Mouse (Mus musculus): Measurements from ENCODE around the gene Rhot1. TPM values are rescaled to one million over a fixed set of nuclear protein-coding genes. Genes with fewer than 3 reads are reported as not detected.

The Rhot1 gene
- total and polyA plus RNA-seq, 2 experiments, result 8.9 to 37.1 TPM

GRCm38 (mm10) chr11:80238306-80238705 is 29.5 kb downstream of the Rhot1 start:
- Histone ChIP-seq H3K27me3 (ENCODE audit: control insufficient read depth, insufficient read depth, low read length) (no peaks in the 10 kb centered on the region), H3K4me3 (ENCODE audit: insufficient read depth, low read depth, low read length) (no peak overlapping the region), H3K36me3 (ENCODE audit: control insufficient read depth, insufficient read depth, low read length) (peaks cover 53% of the 10 kb centered on the region), H3K9ac (ENCODE audit: low read depth, low read length) (no peak overlapping the region), H3K79me2 (ENCODE audit: control insufficient read depth, insufficient read depth, low read length) (no peaks in the 10 kb centered on the region; the same call in 1 of the 2 replicates), H3K27ac (replicated peaks; ENCODE audit: insufficient read depth, low read depth, low read length) (no peak overlapping the region), H3K4me1 (ENCODE audit: control insufficient read depth, insufficient read depth, low read length) (no peaks in the 10 kb centered on the region)
- WGBS, result 93% methylated on average over 4 of the region's 4 CpGs
- TF ChIP-seq POLR2A (IDR thresholded peaks at IDR 0.05; ENCODE audit: extremely low read depth, insufficient read depth, low read length) (no peak), CTCF (IDR thresholded peaks at IDR 0.05; ENCODE audit: low read depth, low read length) (no peak)
- DNase-seq (ENCODE audit: extremely low read depth, low read depth, low spot score), result no peak

DNA sequence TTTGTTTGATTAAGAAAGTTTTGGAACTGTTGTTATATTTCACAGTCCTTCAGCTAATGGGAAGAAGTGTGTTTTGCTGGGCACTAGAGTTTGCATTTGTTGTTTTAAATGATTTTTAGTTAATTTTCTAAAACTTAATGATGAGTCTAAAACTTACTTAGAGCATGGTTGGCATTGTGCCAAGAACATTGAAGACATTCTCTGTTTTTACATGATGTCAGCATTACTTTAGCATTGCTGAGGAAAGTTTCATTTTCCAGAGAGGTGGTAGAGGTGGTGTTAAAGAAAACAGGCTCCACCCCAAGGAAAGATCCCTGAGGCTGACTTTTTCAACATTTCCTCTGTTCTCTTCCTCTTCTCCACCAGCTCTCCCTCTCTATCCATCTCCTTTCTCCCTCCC is 38.2 kb downstream of the Rhot1 start:
- DNase-seq (ENCODE audit: extremely low read depth, low read depth, low spot score), result peak; percentile 19
- Histone ChIP-seq H3K27me3 (ENCODE audit: control insufficient read depth, insufficient read depth, low read length) (no peaks in the 10 kb centered on the region), H3K9ac (ENCODE audit: low read depth, low read length) (no peak overlapping the region), H3K4me3 (ENCODE audit: insufficient read depth, low read depth, low read length) (no peak overlapping the region), H3K27ac (replicated peaks; ENCODE audit: insufficient read depth, low read depth, low read length) (no peak overlapping the region), H3K79me2 (ENCODE audit: control insufficient read depth, insufficient read depth, low read length) (no peaks in the 10 kb centered on the region), H3K4me1 (ENCODE audit: control insufficient read depth, insufficient read depth, low read length) (no peaks in the 10 kb centered on the region), H3K36me3 (ENCODE audit: control insufficient read depth, insufficient read depth, low read length) (peaks cover 65% of the 10 kb centered on the region)
- TF ChIP-seq CTCF (IDR thresholded peaks at IDR 0.05; ENCODE audit: low read depth, low read length) (no peak), POLR2A (IDR thresholded peaks at IDR 0.05; ENCODE audit: extremely low read depth, insufficient read depth, low read length) (no peak)

GRCm38 (mm10) chr11:80248531-80248930 is 39.7 kb downstream of the Rhot1 start:
- Histone ChIP-seq H3K79me2 (ENCODE audit: control insufficient read depth, insufficient read depth, low read length) (no peaks in the 10 kb centered on the region), H3K27me3 (ENCODE audit: control insufficient read depth, insufficient read depth, low read length) (no peaks in the 10 kb centered on the region), H3K9ac (ENCODE audit: low read depth, low read length) (no peak overlapping the region), H3K4me1 (ENCODE audit: control insufficient read depth, insufficient read depth, low read length) (no peaks in the 10 kb centered on the region), H3K4me3 (ENCODE audit: insufficient read depth, low read depth, low read length) (no peak overlapping the region), H3K36me3 (ENCODE audit: control insufficient read depth, insufficient read depth, low read length) (peaks cover 64% of the 10 kb centered on the region), H3K27ac (replicated peaks; ENCODE audit: insufficient read depth, low read depth, low read length) (no peak overlapping the region)
- 64% methylated on average over 3 of the region's 3 CpGs for WGBS
- no peak for TF ChIP-seq CTCF (IDR thresholded peaks at IDR 0.05; ENCODE audit: low read depth, low read length)
- no peak for TF ChIP-seq POLR2A (IDR thresholded peaks at IDR 0.05; ENCODE audit: extremely low read depth, insufficient read depth, low read length)
- no peak for DNase-seq (ENCODE audit: extremely low read depth, low read depth, low spot score)

- Histone ChIP-seq H3K36me3 (ENCODE audit: control insufficient read depth, insufficient read depth, low read length) (peaks cover 55% of the 10 kb centered on the region), H3K4me1 (ENCODE audit: control insufficient read depth, insufficient read depth, low read length) (no peaks in the 10 kb centered on the region), H3K27ac (replicated peaks; ENCODE audit: insufficient read depth, low read depth, low read length) (no peak overlapping the region), H3K27me3 (ENCODE audit: control insufficient read depth, insufficient read depth, low read length) (no peaks in the 10 kb centered on the region), H3K79me2 (ENCODE audit: control insufficient read depth, insufficient read depth, low read length) (no peaks in the 10 kb centered on the region), H3K4me3 (ENCODE audit: insufficient read depth, low read depth, low read length) (no peak overlapping the region), H3K9ac (ENCODE audit: low read depth, low read length) (no peak overlapping the region)
- DNase-seq (ENCODE audit: extremely low read depth, low read depth, low spot score), result no peak
- 97% methylated on average over 8 of the region's 8 CpGs for WGBS
- TF ChIP-seq CTCF (IDR thresholded peaks at IDR 0.05; ENCODE audit: low read depth, low read length), result no peak
- no peak for TF ChIP-seq POLR2A (IDR thresholded peaks at IDR 0.05; ENCODE audit: extremely low read depth, insufficient read depth, low read length)
Observed at GRCm38 (mm10) chr11:80264137-80264536, 55.3 kb downstream of the Rhot1 start.

DNA sequence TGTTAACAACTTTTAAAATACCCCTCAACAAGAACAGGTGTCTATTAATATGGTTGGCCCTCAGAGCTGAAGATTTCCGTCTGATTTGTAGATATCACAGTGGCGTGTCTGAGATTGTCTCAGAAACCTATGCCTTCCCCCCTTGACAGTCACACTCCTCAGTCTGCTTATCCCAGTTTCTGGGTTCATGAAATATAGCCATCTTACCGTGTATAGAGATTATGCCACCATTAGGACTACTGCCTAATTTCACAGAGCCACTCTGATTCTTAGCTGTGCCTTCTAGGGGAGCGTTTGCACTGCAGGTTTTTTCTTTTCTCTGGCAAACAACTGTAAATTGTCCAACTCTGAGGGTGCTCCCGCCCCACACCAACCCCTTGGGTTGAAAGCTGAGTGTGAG is 62.3 kb downstream of the Rhot1 start:
- Histone ChIP-seq H3K4me1 (ENCODE audit: control insufficient read depth, insufficient read depth, low read length) (no peaks in the 10 kb centered on the region), H3K27me3 (ENCODE audit: control insufficient read depth, insufficient read depth, low read length) (no peaks in the 10 kb centered on the region), H3K4me3 (ENCODE audit: insufficient read depth, low read depth, low read length) (no peak overlapping the region), H3K9ac (ENCODE audit: low read depth, low read length) (no peak overlapping the region), H3K79me2 (ENCODE audit: control insufficient read depth, insufficient read depth, low read length) (no peaks in the 10 kb centered on the region), H3K36me3 (ENCODE audit: control insufficient read depth, insufficient read depth, low read length) (peaks cover 10% of the 10 kb centered on the region; the same call in 1 of the 2 replicates), H3K27ac (replicated peaks; ENCODE audit: insufficient read depth, low read depth, low read length) (no peak overlapping the region)
- TF ChIP-seq CTCF (IDR thresholded peaks at IDR 0.05; ENCODE audit: low read depth, low read length), result no peak
- no peak for TF ChIP-seq POLR2A (IDR thresholded peaks at IDR 0.05; ENCODE audit: extremely low read depth, insufficient read depth, low read length)
- no peak for DNase-seq (ENCODE audit: extremely low read depth, low read depth, low spot score)
- 87% methylated on average over 5 of the region's 5 CpGs for WGBS

DNA sequence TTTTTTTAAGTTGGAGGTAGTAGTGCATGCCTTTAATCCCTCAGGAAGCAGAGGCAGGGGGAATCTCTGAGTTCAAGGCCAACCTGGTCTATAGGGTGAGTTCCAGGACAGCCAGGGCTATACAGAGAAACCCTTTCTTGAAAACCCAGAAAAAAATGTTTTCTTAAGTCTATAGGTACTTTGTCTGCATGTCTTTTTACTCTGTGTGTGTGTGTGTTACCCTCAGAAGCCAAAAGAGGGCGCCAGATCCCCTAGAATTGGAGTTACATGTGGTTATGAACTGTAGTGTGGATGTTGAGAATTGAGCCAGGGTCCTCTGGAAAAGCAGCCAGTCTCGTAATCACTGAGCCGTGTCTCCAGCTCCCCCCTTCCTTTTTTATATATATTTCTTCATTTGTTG is 66.2 kb downstream of the Rhot1 start:
- Histone ChIP-seq H3K9ac (ENCODE audit: low read depth, low read length) (no peak overlapping the region), H3K4me3 (ENCODE audit: insufficient read depth, low read depth, low read length) (no peak overlapping the region), H3K4me1 (ENCODE audit: control insufficient read depth, insufficient read depth, low read length) (no peaks in the 10 kb centered on the region), H3K36me3 (ENCODE audit: control insufficient read depth, insufficient read depth, low read length) (no peaks in the 10 kb centered on the region), H3K27ac (replicated peaks; ENCODE audit: insufficient read depth, low read depth, low read length) (no peak overlapping the region), H3K79me2 (ENCODE audit: control insufficient read depth, insufficient read depth, low read length) (no peaks in the 10 kb centered on the region), H3K27me3 (ENCODE audit: control insufficient read depth, insufficient read depth, low read length) (no peaks in the 10 kb centered on the region)
- TF ChIP-seq CTCF (IDR thresholded peaks at IDR 0.05; ENCODE audit: low read depth, low read length), result no peak
- no peak for TF ChIP-seq POLR2A (IDR thresholded peaks at IDR 0.05; ENCODE audit: extremely low read depth, insufficient read depth, low read length)
- 67% methylated on average over 3 of the region's 3 CpGs for WGBS
- DNase-seq (ENCODE audit: extremely low read depth, low read depth, low spot score), result no peak
